Mouse (Mus musculus): ENCODE measurements around the gene Aco1.
"Not testable (repeated sequence)": the region's sequence is repeated elsewhere in the genome, so short reads cannot be mapped to it uniquely, and the experiment has no call there.

Aco1 gene

DNA sequence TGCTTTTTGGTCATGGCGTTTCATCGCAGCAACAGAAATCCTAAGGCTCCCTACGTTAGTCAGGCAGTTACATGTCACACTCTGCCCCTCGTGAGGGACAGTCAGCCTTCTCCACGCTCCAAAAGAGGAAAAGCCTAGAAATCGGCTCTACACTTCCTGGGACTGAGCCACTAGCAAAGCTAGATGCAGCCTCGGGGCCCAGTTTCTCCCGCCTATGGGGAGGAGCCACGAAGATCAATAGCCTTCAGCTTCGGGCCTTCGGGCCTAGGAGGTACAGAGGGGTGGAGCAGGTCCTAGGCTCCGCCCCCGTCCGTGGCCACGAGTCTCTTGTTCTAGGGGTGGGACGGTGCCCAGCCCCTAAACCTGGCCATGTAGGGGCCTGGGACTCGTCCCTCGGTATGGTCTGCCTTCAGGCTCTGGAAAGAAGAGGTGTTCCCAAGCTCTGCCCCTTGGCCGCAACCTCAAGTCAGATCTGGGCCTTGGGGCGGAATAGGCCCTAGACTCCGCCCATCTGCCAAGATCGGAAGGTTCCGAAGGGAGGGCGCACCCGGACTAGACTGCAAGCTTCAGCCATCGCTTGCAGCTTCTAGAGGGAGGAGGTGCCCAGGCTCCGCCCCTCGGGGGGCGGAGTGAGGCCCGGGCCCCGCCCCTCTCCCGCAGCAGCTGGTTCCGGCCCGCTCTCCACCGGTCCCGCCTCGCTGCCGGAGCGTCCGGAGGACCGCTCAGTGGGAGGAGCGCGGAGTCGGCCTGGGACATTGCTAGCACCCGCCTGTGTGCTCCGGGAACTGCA is at the start of gene Aco1:
Gene Aco1, plus strand, starts transcription at position 339 of the 790 bp plus-strand sequence.
- DNase-seq = peak; percentile 86

DNA sequence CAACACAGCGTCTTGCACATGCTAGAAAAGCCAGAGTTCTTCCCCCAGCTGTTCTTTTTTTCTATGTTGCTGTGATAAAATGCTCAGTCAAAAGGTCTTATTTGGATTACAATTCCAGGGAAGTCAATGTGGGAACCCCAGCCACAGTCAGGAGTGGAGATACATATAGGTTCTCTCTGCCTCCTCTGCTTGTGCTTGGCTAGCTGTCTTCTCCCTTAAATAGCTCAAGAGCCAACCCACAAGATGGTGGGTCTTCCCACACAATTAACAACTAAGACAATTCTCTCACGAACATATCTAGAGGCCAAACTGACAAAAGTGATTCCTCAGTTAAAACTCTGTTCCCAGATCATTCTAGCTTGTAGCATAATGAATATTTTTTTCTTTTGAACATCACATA is 47.9 kb upstream of the Aco1 start:
- no peak for DNase-seq

DNA sequence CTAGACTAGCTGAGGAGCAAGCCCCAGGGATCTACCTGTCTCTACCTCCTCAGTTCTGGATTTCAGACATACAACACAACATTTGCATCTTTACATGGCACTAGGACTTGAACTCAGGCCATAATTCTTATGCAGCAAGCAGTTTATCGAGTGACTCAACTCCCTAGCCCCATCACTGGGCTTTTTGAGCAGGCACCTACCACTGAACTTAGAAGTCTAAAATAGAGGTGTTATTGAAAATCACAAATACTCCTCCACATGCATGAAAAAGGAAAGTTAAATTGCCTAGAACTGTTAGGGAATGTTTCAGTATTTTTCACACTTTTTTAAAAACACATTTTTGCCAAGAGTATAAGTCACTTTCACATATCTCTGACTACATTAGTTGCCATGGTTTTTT is 39.9 kb upstream of the Aco1 start:
- no peak for DNase-seq

DNA sequence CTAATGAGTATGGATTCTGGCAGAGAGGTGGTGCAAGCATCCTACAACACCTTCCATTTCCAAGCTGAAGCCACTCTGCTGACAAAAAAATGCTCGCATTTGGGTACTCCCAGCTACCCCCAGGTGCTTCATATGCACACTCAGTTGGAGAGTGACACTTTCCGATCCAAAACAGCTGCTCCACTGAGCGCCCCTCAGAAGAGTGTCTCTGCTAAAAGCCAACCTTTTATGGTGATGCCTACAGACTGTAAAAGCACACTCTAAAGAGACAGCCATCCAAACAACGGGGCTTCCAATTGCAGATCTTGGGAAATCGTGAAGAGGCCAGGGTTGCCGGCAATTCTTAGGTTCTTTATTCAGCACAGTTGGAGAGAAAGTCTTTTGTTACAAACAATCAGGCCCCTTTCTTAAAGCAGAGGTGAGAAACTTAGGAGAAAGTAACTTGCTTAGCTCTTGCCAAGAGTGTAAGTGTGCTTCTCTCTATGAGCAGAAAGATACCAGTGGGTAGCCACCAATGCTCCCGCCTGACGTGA is 36.8 kb upstream of the Aco1 start:
- no peak for DNase-seq

DNA sequence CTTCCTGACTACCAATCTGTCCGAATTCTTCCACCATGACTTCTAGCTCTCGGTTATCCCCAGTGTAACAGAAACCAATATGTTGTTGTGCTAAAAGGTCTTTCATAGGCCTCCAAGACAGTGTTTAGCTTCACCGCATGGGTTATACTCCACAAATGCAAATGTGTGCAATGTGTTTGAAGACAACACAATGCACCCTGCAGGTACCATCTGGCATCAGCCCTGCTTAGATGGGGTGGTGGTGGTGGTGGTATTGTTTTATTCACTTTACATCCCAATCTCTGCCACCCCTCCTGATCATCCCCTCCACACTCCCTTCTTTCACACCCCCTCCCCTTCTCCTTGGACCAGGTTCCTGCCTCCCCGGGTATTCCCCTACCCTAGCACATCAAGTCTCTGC is 34.9 kb upstream of the Aco1 start:
- DNase-seq = no peak

DNA sequence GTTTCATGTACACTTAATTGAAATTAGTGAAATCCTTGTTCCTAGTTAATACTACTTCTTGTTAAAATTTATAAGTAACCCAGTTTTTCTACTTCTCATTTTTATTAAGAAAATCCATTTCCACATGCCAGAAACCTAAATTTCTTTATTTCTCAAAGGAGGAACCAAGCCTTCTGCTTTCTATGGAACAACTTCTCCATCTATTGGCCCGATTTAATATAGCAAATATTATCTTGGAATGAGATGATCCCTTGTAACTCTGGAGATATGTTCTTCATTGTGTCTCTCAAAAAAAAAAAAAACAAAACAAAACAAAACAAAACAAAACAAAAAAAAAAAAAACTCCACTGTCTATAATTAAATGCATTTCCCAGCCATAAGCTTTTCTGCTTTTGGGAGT is 29.7 kb upstream of the Aco1 start:
- no peak for DNase-seq

DNA sequence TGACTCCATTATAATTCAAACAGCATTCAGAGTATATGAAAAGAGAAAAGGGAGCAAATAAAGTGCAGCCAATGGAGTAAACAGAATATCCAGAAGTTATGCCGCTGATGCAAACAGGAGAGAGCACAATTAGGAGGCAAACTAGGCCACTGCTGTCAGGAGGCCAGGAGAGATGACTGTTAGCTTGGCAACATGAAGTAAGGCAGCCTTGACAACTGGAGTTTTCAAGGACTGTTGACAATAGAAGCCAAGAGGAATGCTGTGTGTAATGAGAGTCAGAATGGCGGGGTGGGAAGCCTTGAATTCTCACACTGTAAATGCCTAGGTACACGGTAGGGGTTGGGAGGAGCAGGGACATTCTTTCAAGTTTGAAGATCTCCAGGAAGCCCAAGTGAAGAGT is 21.7 kb upstream of the Aco1 start:
- DNase-seq = no peak

DNA sequence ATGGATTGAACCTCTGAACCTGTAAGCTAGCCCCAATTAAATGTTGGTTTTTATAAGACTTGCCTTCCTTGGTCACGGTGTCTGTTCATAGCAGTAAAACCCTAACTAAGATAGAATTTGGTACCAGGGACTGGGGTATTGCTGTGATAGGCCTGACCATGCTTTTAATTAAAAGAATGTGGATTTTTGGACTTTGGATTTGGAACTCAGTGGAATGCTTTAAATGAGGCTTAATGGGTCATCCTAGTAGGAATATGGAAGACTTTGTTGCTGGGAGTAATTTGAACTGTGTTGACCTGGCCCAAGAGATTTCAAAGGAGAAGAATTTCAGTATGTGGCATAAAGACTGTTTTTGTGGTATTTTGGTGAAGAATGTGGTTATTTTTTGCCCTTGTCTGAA is 20.6 kb upstream of the Aco1 start:
- DNase-seq = not testable (repeated sequence)

DNA sequence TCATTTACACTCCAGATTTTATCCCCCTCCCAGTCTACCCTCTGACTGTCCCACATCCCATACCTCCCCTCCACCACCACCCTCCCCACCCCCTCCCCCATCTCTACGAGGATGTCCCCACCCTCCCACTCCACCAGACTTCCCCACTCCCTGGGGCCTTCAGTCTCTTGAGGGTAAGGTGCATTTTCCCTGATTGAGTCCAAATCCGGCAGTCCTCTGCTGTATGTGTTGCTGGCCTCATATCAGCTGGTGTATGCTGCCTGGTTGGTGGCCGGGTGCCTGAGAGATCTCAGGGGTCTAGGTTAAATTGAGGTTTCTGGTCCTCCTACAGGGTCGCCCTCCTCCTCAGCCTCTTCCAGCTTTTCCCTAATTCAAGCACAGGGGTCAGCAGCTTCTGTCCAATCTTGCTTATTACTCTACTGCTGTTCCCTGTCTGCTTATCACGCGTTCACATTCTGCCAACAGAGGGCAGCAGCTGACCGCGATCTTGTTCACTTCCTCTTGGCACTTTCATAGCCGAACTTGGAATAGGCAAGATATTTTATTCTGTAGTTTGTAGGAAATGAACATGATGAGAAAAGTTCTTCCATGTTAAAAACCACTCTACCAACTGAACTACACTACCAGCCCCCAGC is 8.3 kb upstream of the Aco1 start:
- peak; percentile 77 for DNase-seq

DNA sequence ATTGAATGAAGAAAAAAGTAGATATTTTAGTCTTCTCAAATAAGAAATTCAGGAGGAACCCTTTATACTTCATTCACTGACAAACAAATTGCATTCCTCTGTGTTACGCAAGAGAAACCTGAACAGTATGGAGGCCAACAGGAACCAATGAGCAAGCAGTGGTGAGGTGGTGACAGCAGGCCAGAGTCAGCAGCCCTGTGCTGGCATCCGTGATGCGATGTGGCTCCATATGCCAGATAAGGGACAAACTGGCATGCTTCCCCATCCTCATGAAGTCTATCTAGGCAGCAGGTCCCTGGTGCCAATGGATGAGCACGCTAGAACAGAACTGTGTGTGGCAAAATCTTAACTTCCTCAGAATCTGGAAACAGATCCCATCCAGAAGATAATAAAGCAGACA is 6.4 kb upstream of the Aco1 start:
- no peak for DNase-seq

DNA sequence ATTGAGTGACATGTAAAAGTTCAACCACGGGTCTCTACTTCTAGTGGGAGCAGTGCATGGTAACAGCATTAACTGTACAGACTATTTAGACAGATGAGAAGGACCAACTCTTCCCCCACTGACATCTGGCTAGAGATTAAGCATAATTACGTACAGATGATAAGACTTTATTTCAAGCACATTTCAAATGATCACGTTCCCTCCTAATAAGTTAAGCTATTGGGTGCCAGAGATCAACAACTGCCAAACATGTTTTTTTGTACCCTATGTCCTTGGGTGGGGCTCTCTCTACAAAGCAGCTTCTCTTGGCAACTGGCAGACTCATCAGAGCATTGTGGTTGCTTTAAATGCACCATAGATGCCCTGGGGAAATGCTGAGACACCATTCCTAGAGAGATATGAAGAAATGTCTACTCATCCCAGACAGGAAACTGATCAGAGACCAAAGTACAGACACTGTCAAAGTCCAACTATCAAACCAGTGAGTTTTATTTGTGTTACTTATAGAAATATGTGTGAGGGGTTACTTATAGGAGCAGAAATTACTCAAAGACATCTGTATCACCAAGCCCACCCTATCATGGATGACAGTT is 3.1 kb upstream of the Aco1 start:
- DNase-seq = no peak

DNA sequence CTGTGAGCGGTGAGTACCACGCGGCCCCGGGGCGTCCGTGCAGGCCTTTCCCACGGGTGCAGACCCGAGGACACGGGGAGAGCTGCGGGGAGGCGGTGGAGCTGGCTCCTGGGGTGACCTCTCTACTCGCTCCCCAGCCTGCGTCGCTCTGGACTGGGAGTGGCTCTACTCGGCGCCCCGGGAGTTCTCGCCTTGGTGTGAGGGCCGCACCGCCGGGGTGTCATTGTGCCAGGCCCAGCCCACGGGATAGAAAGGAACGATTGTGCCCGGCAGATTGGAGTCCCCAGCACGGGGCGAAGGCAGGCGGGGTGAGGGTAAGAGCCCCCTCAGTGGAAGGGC is 621 bp downstream of the Aco1 start:
- DNase-seq = no peak

DNA sequence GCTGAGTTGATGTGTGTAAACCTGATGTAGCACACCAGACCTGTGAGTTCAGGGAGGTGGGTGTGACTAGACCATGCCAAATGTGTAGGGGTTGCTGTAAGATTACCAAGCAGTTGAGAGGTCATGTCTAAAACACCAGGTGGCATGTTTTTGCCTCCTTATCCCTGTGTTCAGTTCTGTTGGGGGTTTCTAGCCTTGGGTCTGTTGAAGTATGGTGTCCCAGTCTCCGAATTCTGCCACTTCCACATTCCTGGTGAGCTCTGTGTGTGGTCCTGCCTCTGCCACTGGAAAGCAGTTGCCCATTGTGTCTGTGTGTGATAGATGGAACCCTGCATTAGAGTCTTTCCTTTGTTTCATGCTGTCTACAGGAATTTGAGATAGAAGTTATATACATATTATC is 1.7 kb downstream of the Aco1 start:
- DNase-seq = no peak

DNA sequence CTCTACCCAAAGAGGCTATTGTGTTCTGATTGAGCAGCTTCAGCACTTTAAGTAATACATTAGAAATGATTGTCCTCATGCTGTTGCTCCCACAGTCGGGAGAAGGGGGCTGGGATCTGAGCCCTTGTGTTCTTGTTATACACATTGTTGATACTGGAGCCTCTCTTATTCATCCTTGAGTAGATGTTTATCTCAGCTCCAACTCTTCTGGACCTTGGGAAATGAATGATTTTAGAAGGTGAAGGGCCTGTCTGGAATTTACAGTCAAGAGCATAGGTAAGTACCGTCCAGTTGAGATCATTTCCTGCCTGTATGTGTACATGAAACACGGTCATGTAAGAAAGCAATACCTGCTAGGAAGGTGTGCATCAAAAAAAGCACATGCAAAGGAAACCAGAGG is 2.1 kb downstream of the Aco1 start:
- DNase-seq = no peak

DNA sequence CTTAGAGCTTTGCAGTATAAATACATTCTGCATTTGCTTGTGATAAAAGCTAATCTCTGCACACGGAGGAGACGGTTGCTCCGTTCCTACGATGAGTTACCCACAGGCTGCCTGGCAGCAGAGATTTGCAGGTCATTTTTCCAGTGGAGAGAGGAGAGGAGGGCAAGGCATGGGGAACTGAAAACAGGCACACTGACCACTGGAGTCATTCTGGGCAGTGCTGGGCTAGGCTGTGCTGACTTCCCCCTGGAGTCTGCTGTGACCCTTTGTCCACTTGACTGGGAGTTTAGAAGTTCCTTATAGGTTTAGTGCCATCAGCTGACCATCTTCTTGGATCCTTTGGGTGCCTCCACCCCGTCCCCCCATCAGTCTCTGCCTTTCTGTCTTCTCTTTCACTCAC is 5.4 kb downstream of the Aco1 start:
- no peak for DNase-seq

DNA sequence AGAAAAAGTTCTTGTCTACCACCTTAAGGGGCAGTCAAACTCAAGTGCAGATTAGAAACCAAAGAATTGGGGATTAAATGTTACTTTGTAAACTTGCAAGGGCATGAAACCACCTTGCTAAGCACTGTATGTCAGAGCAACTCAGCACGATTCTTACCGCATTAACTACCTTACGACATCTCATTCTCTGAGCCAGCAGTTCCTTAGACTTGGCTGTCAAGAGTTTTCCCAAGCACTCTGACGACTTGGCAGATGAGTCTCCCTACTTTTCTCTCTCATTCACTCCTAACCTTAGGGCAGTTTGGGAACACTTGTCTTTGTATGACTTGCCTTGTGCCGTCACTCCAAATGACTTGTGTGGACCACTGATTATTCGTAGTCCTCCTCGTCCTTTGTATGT is 7.2 kb downstream of the Aco1 start:
- no peak for DNase-seq

DNA sequence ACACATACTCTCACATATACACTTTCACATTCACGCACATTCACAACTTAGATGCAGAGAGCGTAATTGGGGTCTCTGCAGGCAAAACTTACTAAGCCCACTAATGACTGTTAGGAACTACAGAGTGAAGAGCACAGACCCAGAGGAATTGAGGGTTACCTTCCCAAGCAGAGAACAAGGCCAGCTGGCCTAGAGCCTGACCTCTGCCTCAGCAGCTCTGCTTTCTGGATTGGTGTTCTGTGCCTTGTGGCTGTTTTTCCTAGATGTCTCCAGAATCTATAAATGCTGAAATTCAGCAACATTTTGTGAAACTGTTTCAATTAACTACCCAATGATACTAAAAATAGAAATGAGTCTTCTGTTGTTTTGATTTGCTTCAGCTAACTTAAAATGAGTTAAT is 9.9 kb downstream of the Aco1 start:
- DNase-seq = no peak

DNA sequence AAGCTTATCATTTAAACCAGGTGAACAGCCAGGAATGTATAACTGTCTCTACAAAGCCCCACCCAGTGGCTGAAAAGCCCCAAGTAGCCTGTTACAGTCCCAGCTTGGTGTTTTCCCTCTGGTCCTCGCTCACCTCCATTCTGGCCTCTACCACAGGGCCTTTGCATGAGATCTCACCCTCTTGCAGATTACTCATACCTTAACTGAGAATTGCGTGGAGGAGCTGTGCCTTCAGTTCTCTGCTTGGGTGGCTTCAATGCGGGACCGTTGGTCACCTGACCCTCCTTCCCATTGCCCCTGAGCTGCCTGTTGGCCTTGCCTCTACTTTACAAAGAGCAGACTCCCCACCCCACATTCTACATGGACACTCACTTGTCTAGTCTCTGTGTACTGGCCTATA is 10.6 kb downstream of the Aco1 start:
- DNase-seq = no peak

DNA sequence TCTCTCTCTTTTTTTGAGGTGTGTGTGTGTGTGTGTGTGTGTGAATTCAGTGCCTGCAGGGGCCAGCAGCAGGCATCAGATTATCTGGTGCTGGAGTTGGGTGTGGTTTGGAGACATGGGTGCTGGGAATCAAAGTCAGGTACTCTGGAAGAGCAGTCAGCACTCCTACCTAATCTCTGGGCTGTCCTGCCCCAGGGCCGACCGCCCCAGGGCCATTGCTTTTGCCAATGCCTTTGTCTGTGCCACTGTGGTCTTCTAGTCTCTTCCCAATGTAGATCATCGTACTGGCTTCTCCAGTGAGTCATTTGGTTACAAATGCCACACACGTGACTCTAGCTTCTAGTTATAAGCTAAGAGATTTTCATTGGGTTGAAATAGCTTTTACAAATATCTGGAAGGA is 11.9 kb downstream of the Aco1 start:
- DNase-seq = no peak

DNA sequence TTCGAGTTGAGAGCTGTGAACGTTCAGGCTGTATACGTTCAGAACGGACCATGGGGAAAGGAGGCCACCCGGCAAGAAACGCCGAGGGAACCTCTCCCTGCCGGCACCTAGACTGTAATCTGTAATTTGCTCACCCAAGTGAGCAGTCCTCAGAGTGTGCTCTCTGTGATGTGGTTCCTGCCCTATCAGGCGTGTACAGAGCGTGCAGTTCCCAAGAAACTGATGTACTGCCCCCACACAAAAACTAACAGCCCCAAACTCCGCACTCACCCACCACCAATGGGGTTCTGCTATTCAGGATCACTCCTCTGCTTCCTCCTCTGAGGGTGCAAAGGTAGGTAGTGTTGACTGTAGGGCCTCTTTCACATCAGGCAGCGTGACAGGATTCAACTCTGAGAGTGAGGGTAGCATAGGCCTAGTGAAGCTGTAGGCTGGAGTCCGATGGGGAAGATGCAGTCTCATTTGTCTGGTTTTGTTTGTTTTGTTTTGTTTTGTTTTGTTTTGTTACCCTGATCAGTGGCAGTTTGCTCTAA is 12.7 kb downstream of the Aco1 start:
- DNase-seq = no peak

DNA sequence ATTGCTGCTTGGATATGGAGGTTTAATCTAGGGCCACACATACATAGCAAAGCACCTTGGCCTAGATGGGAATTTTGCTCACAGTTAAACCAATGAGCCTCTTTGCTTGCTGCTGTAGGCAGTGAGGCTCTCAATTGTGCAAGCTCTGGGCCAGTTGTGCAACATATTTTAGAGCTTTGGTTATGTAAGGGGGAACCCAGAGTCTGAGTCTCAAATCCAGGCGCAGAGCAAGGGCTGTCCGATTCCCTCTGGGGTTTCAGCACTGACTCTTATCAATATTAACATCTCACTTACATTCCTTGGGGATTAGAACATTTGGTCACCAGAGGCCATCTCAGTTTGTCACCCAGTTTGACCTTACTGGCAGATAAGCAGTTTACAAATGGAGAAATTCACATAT is 13.3 kb downstream of the Aco1 start:
- DNase-seq = no peak

DNA sequence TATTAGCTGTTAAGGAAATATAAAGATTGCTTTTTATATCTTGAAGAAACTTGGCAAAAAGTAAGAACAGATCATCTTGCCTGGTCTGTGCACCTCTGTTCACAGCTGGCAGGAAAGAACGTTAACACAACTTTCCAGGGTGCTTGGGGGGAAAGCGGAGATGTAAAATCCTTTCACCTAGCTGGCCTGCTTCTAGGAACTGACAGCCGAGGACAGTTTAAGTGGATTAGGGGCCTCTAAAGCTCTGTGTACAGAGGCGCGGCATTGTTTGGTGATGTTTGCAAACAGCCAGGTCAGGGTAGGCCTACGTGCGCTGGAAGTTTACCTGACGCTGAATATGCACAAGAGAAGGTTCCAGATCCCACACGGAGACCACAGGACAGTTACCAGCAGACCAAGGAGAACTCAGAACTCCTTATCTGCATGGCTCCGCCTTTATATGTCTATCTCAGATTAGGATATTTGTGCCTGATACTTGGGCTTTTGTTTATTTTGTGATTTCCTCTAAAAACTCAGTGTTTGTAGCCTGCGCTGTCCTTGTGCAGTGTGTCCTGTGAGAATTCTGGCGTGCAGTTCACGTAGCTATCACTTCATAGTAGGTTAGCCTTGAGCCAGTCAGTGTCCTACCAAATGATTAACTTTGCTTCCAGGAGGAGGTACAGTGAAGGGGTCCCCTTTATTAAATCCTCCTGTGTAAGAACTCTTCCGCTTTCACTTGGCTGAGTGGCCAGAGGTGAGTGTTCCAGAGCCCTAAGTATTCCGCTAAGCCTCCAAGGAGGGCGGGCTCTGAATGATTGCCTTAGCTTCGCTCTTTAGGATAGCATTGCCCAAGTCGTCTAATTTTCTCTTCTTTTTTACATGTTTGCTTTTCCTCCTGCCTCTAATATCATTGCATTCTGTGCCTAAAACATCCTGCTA is 14.0 kb downstream of the Aco1 start:
- DNase-seq = no peak

Data from right cerebral cortex, postnatal 4 days (tissue).